Mouse (Mus musculus) R1 (cell line): ENCODE results near the gene Gm20388.
A peak's percentile ranks its signal among the peaks of the same experiment; 100 is the strongest.

ENCODE experiments used
- DNase-seq: peaks from one replicate; pipeline ENCODE4 v3.0.0-alpha.2; 2018; ENCODE audit warnings: low read depth, low spot score

Gm20388 gene

DNA sequence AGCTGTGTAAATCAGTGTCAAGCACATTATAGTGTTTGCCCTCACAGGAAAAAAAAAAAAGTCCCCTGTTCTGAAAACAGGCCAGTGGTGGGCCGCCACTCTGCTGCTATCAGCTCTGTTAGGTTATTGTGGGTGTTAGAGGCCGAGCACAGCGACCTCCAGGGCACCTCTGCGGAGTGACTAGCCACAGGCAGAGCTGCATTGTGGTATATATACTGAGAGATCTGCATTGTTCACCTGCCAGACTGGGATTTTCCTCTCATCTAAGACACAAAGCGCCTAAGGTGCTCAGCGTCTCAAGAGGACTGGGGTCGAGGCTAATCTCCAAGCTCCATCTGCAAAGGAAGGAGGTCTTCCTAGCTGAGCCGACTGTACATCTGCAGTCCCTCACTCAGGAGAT lies 252.7 kb downstream of the Gm20388 start:
- no peak for DNase-seq

DNA sequence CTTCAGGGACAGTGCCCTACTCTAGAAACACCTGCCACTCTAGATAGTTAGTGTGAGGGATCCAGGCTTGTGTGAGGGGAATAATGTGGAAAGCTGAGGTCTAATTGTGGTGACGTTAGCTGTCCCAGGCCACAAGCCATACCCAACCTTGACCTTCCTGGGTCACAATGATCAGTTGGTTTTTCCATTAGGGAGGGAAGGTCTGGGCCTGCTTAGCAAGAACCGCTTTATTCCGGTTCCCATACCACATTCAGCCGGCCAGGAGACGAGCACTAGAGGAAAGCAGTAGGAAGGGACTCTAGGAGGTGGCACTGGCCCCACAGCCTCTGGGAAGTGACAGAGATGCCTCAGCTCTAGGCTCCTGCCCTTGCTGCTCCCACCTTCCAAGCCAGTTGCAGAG lies 253.4 kb downstream of the Gm20388 start:
- no peak for DNase-seq

DNA sequence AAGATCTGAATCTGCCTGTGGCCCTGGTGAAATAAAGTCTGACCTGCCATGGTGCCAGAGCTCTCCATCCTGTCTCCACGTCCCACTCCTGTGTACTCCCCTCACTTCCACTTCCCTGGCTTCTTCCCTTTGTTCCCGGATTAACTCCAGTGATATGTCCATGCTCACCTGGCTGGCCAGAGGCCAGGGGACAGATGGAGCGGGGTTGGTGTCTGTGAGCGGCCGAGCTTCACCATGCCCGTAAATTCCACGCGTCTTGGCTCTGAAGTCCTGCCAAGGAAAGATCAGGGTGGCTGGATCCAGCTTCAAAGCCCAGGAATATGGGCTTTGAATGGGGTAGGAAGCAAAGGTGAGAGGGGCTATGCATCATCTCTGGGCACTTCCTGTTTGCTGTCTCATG lies 256.5 kb downstream of the Gm20388 start:
- DNase-seq, result no peak

DNA sequence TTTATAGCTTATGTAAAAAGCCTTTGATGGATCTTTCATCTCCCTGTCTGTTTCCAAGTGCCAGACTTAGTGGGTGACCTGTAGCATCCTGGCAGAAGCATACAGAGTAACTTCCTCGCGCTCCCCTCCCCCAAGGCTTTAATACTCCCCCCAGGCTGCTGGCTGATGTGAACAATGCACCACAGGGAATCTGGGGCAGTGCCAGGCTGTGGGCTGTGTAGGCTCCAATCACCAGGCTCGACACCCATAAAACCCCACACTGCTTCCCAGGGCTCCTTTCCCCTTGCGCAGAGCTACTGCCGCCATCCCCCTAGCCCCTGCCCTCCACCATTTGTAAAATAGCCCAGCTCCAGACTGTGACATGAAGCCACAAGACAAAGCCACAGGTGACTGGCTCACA lies 257.2 kb downstream of the Gm20388 start:
- no peak for DNase-seq

DNA sequence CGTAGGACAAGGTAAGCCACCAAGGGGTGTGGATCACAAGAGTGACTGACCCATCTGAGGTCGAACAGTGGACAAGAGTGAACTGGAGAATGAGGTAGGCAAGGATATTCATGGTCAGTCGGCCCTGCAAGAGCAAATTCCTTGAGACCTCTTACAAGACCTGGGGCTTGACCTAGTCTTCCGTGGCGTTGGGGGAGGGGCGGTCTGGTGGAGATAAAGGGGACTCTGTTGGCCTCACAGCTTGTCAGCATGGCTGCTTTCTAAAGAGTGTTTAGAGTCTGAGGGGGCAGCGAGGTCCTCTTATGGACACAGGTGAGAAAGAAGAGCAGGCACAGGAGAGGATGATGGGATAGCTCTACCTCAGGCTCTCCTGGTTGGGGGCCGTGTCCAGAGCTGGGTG lies 258.5 kb downstream of the Gm20388 start:
- no peak for DNase-seq

DNA sequence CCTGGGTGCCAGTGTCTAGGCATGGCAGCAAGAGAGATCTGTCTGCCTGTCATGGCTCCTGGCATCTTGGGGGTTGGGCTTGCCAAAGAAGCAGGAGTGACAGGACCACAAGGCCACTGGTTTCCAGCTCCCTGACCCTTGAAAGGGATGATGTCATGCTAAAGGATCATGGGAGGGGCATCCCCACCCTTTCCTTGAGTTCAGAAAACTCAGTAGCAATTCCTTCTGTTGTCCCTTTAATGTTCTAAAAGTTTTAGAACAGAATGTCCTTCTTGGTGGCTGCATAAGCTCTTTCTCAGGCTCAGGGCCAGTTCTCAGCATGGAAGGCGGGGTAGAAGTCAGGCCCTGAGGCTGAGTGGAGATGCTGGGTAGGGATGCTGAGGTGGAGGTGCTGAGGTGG lies 262.6 kb downstream of the Gm20388 start:
- DNase-seq, result no peak

DNA sequence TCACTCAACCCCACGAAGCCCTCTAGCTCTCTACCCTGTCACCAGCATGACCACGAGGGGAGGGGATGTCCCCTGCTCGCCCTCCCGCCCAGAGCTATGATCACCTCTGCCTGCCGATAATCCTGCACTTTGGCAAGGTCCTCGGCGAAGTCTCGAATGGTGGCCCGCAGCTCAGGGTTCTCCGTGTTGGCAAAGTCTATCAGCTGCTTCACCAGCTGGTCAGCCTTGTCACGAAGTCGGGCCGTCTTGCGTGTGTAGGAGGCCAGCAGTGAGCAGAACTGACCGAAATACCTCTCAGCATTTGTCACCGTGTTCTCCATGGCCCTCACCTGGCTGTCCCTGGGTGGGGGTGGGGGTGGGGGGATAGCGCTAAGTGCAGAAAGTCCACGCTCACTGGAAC lies 264.0 kb downstream of the Gm20388 start:
- no peak for DNase-seq

DNA sequence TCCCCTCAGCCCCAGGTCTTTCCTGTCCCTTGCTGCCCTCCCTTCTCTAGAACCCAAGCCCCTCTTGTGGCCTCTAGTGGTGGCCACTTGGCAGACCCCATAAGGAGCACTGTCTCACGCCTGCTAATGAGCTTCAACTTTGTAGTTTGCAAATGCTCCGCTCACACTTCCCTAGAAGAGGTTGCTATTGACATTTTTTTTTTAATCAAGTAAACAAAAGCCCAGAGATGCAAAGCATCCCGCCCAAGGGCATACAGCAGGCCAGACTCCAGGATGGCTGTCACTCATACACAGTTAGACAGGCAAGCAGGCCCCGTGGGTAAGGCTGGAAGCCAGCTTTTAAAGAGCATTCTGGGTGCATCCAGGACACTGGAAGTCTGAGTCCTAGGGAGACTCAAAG lies 266.0 kb downstream of the Gm20388 start:
- DNase-seq, result no peak

DNA sequence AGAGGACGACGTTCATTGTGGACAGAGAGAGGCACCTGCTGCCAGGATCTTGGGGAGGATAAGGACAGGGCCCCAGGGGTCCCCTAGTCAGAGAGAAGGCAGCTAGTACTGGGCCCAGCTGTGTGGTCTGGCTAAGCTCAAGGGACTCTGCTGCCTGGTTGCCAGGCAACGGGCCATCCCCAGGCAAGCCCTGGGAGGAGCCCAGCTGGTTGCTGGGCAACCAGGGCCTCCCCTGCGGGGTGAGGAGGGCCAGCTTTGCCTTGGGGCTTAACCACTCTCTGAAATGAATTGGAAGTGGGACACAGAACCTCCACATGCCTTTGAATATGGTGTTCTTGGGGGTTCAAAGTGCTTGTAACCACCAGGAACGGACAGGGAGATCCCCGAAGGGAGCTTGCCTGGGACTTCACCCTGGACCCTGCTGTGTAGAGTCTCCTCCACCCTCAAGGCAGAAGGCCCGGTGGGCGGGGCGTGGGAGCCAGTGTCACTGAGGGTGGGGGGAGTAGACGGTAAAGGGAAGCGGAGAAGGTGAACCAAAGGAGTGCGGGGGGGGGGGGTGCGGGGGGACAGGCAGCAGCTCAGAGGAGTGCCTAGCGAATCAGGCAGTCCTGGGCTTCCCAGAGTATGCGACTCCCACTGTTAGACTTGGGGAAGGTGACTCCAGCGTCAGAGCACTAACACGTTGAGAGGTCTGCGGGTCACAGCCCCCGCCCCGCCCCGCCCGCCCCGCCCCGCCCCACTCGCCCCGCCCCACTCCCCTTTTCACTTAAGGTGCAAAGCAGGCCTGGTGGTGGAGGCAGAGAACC lies 266.9 kb downstream of the Gm20388 start, which contains the start of gene Fam92b:
Gene Fam92b, minus strand, starts transcription at position 149 of the 806 bp plus-strand sequence.
- peak; percentile 96 for DNase-seq

DNA sequence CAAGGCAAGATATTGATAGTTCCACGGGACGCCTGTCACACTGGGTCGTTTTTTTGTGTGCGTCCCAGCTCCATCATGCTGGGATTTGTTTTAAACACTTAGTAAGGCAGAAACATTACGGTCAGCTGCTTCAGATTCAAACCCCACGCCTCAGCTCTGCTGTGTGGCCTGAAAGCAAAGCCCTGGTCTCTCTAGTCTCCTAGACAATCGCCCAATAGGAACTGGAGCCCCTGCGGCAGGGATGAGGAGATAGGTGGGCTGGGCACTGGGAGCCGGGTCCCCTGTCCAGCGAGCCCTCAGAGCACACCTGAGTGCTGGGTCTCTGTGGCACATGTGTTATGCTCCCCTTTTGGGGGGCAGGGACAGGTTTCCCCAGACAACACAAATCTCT lies 267.5 kb downstream of the Gm20388 start:
- DNase-seq, result no peak

DNA sequence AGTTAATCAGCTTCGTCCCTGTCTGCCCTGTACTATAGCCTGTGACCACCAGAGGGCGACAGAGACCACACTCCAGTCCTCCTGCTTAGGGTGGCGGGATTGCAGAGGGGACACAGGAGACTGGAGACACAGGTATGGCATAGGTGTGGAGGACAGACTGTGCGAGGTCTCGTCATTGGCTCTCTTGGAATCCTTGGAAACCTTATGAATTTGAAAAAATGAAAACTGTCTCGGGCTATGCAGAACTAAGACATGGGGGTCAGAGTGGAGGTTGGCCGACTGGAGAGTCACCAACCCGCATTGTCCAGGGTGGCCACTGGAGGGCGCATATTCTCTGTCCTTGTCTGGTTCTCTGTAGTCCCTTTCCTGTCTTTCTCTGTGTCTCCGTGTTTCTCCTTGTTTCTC lies 268.4 kb downstream of the Gm20388 start:
- DNase-seq, result peak; percentile 85

DNA sequence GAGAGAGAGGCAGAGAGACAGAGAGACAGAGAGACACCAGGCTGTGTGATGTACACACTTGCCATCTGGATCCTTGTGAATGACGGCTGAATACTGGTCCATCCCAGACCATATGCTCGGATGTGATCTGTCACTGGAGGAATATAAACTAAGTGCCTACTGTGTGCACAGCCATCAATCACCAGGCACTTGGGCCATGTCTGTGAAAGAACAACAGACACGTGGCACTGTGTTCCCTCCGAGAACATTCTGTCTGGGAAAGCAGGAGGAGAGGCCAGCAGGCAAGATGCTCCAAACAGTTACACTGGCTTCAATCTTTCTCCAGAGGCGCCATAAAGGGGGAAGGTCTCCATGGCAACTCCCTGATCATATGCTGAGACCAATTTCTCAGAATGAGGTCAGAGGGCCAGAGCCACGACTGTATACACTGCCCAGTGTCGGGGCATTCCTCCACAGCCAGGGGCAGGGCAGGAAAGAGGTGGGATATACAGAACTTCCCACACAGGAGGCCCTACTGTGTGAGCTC lies 269.9 kb downstream of the Gm20388 start:
- no peak for DNase-seq

DNA sequence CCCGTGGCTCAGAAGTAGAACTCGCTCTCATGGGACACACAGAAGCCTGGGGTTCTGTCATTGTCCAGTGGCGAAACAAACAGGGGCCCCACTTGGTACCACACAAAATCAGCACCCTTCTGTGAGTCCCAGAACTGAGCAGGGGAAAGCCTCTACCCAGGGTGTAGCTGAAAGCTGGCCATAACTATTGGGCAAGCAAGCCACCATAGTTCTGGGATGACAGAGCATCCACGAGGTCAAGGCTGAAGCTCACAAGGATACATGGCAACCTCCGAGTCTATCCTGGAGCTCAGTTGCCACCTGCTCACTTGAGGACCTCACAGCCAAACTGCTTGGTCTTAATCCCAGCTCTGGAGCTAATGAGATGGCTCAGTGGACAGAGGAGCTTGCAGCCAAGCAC lies 270.6 kb downstream of the Gm20388 start:
- no peak for DNase-seq

DNA sequence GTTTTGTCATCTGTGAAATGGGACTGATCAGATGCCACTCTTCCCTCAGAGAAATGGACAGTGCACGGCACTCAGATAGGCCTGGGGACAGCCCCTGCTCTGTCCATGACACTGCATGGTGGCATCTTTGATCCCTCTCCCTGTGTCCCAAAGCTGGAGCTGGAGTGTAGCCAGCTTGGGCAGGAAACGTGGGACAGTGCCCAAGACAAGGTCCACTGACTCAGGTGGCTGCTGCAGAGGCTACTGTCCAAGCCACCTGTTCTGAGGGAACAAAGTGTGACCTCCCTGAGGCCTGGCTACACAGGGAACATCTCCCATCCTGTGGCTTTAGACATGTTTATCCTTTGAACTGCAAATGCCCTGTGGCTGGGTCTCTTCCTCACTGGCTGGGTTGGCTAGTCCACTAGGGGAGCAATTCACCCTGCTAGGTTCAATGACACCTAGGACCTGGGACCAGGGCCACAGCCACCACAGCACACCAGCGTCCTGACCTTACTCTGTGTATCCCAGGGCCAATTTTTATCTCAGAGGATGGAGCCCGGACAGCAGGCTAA lies 271.3 kb downstream of the Gm20388 start:
- no peak for DNase-seq

DNA sequence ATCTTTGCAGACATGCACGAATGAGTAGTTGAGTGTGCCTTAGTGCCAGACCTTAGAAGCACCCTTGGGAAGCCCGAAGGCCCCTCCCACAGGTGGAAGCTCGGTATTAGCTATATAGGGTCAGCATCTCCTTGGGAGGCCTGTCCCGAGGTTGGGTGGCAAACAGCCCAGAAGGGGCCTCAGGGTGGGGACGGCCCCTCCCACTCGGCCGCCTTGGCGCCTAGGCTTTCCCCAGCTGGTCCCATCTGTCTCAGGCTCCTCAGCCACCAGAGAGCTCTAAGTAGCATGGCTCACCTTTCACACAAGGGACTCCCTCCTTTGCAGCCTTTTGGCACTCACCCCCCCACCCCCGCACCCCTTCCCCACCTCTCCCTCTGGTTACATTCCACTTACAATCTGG lies 273.7 kb downstream of the Gm20388 start:
- DNase-seq, result no peak

DNA sequence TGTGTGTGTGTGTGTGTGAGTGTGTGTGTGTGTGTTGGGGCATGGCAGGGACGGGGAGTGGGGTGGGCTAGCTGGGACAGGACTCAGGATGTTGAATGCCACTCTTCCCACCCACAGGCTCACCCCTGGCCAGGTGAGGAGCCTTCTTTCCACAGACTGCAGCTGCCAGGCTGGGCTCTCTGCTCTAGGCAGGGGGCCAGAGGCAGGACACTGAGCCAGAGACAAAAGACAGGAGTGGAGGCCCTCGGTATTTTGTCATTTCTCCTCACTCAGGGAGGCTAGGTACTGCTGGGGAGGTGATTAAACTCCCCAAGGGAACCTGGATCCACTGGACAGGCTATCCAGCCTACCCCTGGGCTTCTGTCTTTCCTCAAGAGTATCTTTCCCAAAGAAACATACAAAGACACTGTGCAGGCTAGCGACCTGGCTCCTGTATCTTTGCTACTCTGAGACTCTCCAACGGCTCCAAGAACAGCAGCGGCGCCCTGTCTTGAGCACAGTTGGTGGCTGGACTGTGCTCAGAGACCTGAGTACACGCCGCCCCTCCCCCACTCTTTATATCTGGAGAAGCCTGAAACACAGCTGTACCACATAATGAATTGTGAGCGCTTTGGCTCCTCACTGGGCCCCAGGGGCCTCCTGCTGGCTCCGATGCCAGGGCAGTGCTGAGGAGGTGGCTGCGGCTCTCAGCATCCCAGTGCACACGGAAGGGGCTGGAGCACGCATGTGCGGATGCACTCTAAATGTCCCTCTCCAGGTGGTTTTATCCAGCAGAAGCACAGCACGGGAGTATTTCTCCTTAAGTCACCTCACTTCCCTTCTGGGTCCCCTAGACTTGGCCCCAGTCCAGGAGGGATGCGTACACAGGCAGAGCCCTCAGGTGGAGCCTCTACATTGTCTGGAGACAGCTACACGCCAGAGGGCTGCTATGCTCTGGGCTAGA lies 274.5 kb downstream of the Gm20388 start:
- no peak for DNase-seq

DNA sequence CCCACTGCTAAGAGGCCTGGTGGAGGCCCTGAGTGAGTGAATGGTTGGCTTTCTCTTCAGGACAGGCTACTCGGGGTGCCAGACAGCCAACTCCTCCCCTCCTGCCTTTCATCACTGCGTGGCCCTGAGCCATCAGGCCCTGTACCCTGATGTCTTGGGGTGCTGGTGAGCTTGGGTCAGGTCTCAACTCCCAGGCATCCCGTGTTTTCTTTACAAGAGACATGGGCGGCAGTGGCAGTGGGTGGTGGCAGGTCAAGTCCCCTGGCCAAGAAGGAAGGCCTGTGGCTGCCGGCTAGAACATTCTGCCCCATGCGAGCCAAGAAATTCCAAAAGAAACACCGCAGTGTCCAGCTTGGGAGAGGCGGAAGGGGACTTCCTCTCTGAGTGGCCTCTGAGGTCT lies 275.8 kb downstream of the Gm20388 start:
- DNase-seq, result no peak

DNA sequence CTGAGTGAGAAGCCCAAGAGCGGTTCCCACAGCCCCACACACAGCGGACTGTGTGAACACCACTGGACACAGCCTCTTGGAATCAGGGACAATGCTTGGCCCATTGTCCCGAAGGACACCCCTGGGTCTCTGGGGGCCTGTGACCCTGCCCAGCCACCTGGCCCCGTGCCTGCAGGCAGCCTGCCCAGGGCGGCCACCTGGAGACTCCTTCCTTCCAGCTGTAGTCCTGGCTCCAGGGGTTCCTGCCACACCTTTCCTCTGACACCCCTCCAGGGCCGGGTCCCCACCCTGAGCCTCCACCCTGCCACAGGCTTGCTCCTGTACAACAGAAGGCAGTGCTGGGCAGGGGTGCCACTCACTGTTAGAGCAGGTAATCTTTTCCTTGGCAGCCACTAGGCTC lies 277.9 kb downstream of the Gm20388 start:
- no peak for DNase-seq

DNA sequence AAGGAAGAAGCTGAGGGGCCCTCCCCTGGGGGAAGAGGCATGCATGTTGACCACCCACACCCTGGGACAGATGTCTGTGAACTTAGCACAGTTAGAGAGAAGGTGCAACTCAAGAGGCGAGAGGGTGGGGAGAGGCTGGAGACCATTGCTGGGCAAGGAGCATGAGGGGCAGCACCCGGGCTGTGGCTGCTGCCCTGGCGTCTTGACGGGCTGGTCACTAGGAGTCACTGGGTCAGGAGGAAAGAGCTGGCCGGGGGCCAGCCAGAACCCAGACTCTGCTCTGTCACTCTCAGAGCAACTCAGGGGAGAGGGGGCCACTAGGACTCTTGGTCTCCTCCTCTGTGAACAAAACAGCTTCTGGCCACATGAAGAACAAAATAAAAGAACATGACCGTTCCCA lies 278.8 kb downstream of the Gm20388 start:
- DNase-seq, result no peak

DNA sequence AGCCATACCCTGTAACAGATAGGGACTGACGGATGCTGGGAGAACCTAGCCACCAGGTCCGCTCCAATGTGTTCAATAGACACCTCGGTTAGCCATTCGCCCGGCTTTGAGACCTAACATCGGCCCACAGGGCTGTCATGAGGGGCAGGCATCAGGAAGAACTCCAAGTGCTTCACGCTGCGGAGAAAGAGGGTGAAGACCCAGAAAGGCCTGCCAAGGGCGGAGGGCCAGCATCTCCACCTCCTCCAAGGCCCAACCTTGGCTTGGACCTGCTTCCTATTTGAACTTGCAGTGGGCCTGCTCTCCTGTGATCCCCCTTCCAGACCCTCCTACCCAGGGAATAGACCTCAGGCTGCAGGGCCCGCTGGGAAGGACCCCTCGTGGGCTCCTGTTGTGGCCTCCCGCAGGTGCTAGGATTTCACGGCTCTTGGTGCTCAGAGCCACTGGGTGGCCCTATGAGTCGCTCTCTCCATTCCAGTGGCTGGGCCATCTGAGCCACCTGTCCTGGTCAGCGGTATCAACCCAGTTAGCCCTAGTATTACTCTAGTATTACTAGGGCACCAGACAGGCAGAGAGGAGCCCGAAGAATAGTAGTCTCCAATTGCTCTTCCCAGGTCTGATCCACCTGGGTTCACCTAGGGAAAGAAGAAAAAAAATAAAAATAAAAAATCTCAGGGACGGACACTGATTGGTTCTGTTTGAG lies 279.6 kb downstream of the Gm20388 start:
- no peak for DNase-seq

DNA sequence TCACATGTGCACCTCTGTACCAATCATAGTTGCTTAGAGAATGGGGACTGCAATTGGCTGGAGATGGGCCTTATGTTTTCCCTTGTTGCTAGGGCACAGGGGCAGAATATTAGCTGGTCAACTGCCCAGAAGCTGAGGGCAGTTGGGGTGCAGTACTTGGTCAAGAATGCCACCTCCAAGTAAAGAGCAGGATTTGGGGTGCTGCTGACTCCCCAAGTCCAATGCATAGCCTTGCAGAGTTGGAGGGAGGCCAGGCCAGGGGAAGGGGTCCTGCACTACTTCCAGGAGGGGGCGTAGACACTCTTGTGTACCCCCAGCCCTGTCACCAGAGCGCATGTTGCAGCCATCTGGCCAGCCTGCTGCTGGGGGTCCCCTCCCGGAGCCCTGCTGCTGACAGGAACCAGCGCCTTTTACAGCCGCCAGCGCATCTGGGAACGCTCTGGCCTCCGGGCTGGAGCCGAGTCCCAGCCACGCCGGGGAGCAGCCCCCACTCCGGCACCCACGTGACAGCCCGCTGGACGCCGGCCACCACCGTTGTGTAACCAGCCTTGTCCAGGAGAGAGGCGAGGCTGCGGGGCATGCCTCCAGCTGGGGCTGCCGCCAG lies 280.3 kb downstream of the Gm20388 start:
- DNase-seq, result no peak
